Mouse (Mus musculus) heart, embryonic 10.5 days (tissue): Measurements from ENCODE around the gene Mta1. TPM values are rescaled to one million over a fixed set of nuclear protein-coding genes. Genes with fewer than 3 reads are reported as not detected.

Experiments
- DNase-seq: peaks from one replicate; pipeline ENCODE4 v3.0.0-alpha.2; 2017; ENCODE audit warnings: low spot score
- H3K27ac ChIP-seq: fragments of 300-500 bp; sonication (generic); 2 replicates; pipeline ENCODE4 v1.5.1; 2016; ENCODE audit warnings: mild to moderate bottlenecking
- H3K27me3 ChIP-seq: fragments of 300-500 bp; sonication (generic); 2 replicates; pipeline ENCODE4 v1.6.1; 2016; ENCODE audit warnings: mild to moderate bottlenecking; ENCODE audit not compliant: poor library complexity, insufficient read depth, severe bottlenecking
- H3K36me3 ChIP-seq: fragments of 300-500 bp; sonication (generic); 2 replicates; pipeline ENCODE4 v1.6.1; 2016; ENCODE audit warnings: mild to moderate bottlenecking, moderate library complexity
- H3K4me1 ChIP-seq: fragments of 300-500 bp; sonication (generic); 2 replicates; pipeline ENCODE4 v1.6.1; 2016; ENCODE audit warnings: mild to moderate bottlenecking
- H3K4me3 ChIP-seq: fragments of 300-500 bp; sonication (generic); 2 replicates; pipeline ENCODE4 v1.5.1; 2016; ENCODE audit warnings: mild to moderate bottlenecking, moderate library complexity
- H3K9me3 ChIP-seq: fragments of 300-500 bp; sonication (generic); 2 replicates; pipeline ENCODE4 v1.6.1; 2016; ENCODE audit warnings: mild to moderate bottlenecking, moderate library complexity
- WGBS: fragments of 180-500 bp; shearing (Covaris S2); methylation state at CpG from one replicate; pipeline ENCODE4 v1.1.7; 2016; 5-methylcytosine and 5-hydroxymethylcytosine counted together
- polyA plus RNA-seq: library from polyadenylated mRNA; unstranded; fragments of >200 nt; fragmentation: Nextera tagmentation; extraction: Ambion mirVana; gene quantifications from 2 replicates; pipeline ENCODE4 v1.2.1, GENCODE M21; 2016

Gene Mta1
- polyA plus RNA-seq: 12.0 and 17.5 TPM in 2 replicates

- 4% methylated on average over 41 of the region's 53 CpGs for WGBS
- Histone ChIP-seq H3K27me3 (peaks cover 10% of the 10 kb centered on the region; the same call in 1 of the 2 replicates), H3K36me3 (peaks cover 11% of the 10 kb centered on the region; the same call in 1 of the 2 replicates), H3K4me3 (peak within 1 kb of the TSS; percentile 87), H3K27ac (peak within 1 kb of the TSS; percentile 98), H3K4me1 (peaks cover 42% of the 10 kb centered on the region), H3K9me3 (no peaks in the 10 kb centered on the region)
- no peak for DNase-seq
Measured at GRCm38 (mm10) chr12:113097749-113098281, at the start of gene Mta1. TSS of gene Mta1 (plus strand) at chr12:113098278.

GRCm38 (mm10) chr12:113049836-113050235 lies 48.2 kb upstream of the Mta1 start:
- 86% methylated on average over 9 of the region's 9 CpGs for WGBS
- H3K27me3 ChIP-seq: no peaks in the 10 kb centered on the region
- H3K9me3 ChIP-seq: no peaks in the 10 kb centered on the region
- no peak overlapping the region for H3K4me3 ChIP-seq
- H3K36me3 ChIP-seq: peaks cover 51% of the 10 kb centered on the region
- H3K27ac ChIP-seq: no peak overlapping the region
- DNase-seq: no peak
- peaks cover 25% of the 10 kb centered on the region for H3K4me1 ChIP-seq

GRCm38 (mm10) chr12:113050671-113051070 lies 47.4 kb upstream of the Mta1 start:
- whole genome bisulfite sequencing: 91% methylated on average over 12 of the region's 12 CpGs
- H3K4me1 ChIP-seq: peaks cover 25% of the 10 kb centered on the region
- H3K27me3 ChIP-seq: no peaks in the 10 kb centered on the region
- DNase-seq: no peak
- H3K4me3 ChIP-seq: no peak overlapping the region
- 0 out of 2 replicates have a peak overlapping the region, but pooled peaks have one; percentile 79 for H3K27ac ChIP-seq
- H3K9me3 ChIP-seq: no peaks in the 10 kb centered on the region
- peaks cover 53% of the 10 kb centered on the region for H3K36me3 ChIP-seq

GRCm38 (mm10) chr12:113051628-113052403 lies 46.3 kb upstream of the Mta1 start:
- Histone ChIP-seq H3K36me3 (peaks cover 50% of the 10 kb centered on the region), H3K4me1 (peaks cover 25% of the 10 kb centered on the region), H3K27me3 (no peaks in the 10 kb centered on the region), H3K9me3 (no peaks in the 10 kb centered on the region), H3K27ac (peak overlapping the region; percentile 79), H3K4me3 (no peak overlapping the region)
- no peak for DNase-seq
- WGBS: 39% methylated on average over 9 of the region's 9 CpGs

GRCm38 (mm10) chr12:113056089-113056488 lies 42.0 kb upstream of the Mta1 start:
- H3K27me3 ChIP-seq: no peaks in the 10 kb centered on the region
- H3K27ac ChIP-seq: no peak overlapping the region
- peaks cover 65% of the 10 kb centered on the region for H3K36me3 ChIP-seq
- H3K4me1 ChIP-seq: peaks cover 13% of the 10 kb centered on the region
- H3K9me3 ChIP-seq: no peaks in the 10 kb centered on the region
- WGBS: 70% methylated on average over 8 of the region's 8 CpGs
- no peak for DNase-seq
- no peak overlapping the region for H3K4me3 ChIP-seq

GRCm38 (mm10) chr12:113060178-113060577 lies 37.9 kb upstream of the Mta1 start:
- no peak for DNase-seq
- no peaks in the 10 kb centered on the region for H3K27me3 ChIP-seq
- no peaks in the 10 kb centered on the region for H3K4me1 ChIP-seq
- H3K4me3 ChIP-seq: no peak overlapping the region
- no peak overlapping the region for H3K27ac ChIP-seq
- WGBS: 84% methylated on average over 5 of the region's 5 CpGs
- peaks cover 77% of the 10 kb centered on the region for H3K36me3 ChIP-seq
- H3K9me3 ChIP-seq: no peaks in the 10 kb centered on the region

- DNase-seq: no peak
- peaks cover 82% of the 10 kb centered on the region for H3K36me3 ChIP-seq
- no peaks in the 10 kb centered on the region for H3K9me3 ChIP-seq
- no peak overlapping the region for H3K27ac ChIP-seq
- 80% methylated on average over 9 of the region's 9 CpGs for WGBS
- H3K4me1 ChIP-seq: 0 out of 2 replicates have a peak, but pooled peaks cover 2% of the 10 kb centered on the region
- no peaks in the 10 kb centered on the region for H3K27me3 ChIP-seq
- H3K4me3 ChIP-seq: no peak overlapping the region
Measured at GRCm38 (mm10) chr12:113061606-113062005, 36.5 kb upstream of the Mta1 start.

- Histone ChIP-seq H3K27me3 (no peaks in the 10 kb centered on the region), H3K9me3 (no peaks in the 10 kb centered on the region), H3K36me3 (peaks cover 76% of the 10 kb centered on the region), H3K4me3 (no peak overlapping the region), H3K27ac (no peak overlapping the region), H3K4me1 (0 out of 2 replicates have a peak, but pooled peaks cover 2% of the 10 kb centered on the region)
- no peak for DNase-seq
- 74% methylated on average over 10 of the region's 10 CpGs for WGBS
Measured at GRCm38 (mm10) chr12:113062201-113062600, 35.9 kb upstream of the Mta1 start.

- Histone ChIP-seq H3K4me1 (0 out of 2 replicates have a peak, but pooled peaks cover 2% of the 10 kb centered on the region), H3K27me3 (no peaks in the 10 kb centered on the region), H3K9me3 (no peaks in the 10 kb centered on the region), H3K4me3 (no peak overlapping the region), H3K36me3 (peaks cover 67% of the 10 kb centered on the region), H3K27ac (no peak overlapping the region)
- WGBS: 94% methylated on average over 7 of the region's 7 CpGs
- no peak for DNase-seq
Measured at GRCm38 (mm10) chr12:113063700-113064099, 34.4 kb upstream of the Mta1 start.

GRCm38 (mm10) chr12:113068002-113068401 lies 30.1 kb upstream of the Mta1 start:
- DNase-seq: no peak
- peaks cover 57% of the 10 kb centered on the region for H3K36me3 ChIP-seq
- H3K27me3 ChIP-seq: no peaks in the 10 kb centered on the region
- 0 out of 2 replicates have a peak, but pooled peaks cover 2% of the 10 kb centered on the region for H3K4me1 ChIP-seq
- H3K27ac ChIP-seq: no peak overlapping the region
- H3K4me3 ChIP-seq: no peak overlapping the region
- H3K9me3 ChIP-seq: no peaks in the 10 kb centered on the region
- WGBS: 90% methylated on average over 7 of the region's 7 CpGs

- WGBS: 90% methylated on average over 6 of the region's 6 CpGs
- DNase-seq: no peak
- Histone ChIP-seq H3K4me1 (peaks cover 11% of the 10 kb centered on the region), H3K27me3 (no peaks in the 10 kb centered on the region), H3K4me3 (no peak overlapping the region), H3K36me3 (peaks cover 49% of the 10 kb centered on the region), H3K9me3 (no peaks in the 10 kb centered on the region), H3K27ac (no peak overlapping the region)
Measured at GRCm38 (mm10) chr12:113069389-113069788, 28.7 kb upstream of the Mta1 start.

- 86% methylated on average over 6 of the region's 6 CpGs for WGBS
- peaks cover 37% of the 10 kb centered on the region for H3K36me3 ChIP-seq
Measured at GRCm38 (mm10) chr12:113071321-113071720, 26.8 kb upstream of the Mta1 start.

GRCm38 (mm10) chr12:113071827-113072226 lies 26.3 kb upstream of the Mta1 start:
- DNase-seq: no peak
- no peaks in the 10 kb centered on the region for H3K27me3 ChIP-seq
- no peak overlapping the region for H3K4me3 ChIP-seq
- no peak overlapping the region for H3K27ac ChIP-seq
- WGBS: 80% methylated on average over 6 of the region's 6 CpGs
- H3K9me3 ChIP-seq: no peaks in the 10 kb centered on the region
- peaks cover 37% of the 10 kb centered on the region for H3K36me3 ChIP-seq
- peaks cover 21% of the 10 kb centered on the region for H3K4me1 ChIP-seq

More at GRCm38 (mm10) chr12:113071321-113071720, 26.8 kb upstream of the Mta1 start:
- no peaks in the 10 kb centered on the region for H3K27me3 ChIP-seq
- peaks cover 21% of the 10 kb centered on the region for H3K4me1 ChIP-seq
- H3K9me3 ChIP-seq: no peaks in the 10 kb centered on the region
- H3K4me3 ChIP-seq: no peak overlapping the region
- no peak for DNase-seq
- H3K27ac ChIP-seq: no peak overlapping the region
